Mouse (Mus musculus): ENCODE data around the gene Rasgrp4. TPM values are rescaled to one million over a fixed set of nuclear protein-coding genes. Genes with fewer than 3 reads are reported as not detected.
"Not testable (repeated sequence)": the region's sequence is repeated elsewhere in the genome, so short reads cannot be mapped to it uniquely, and the experiment has no call there.

Rasgrp4 gene
- polyA plus RNA-seq, 1 experiment from 2014 or later: 0.38 TPM

- Histone ChIP-seq H3K9ac (peak overlapping the region; percentile 42), H3K36me3 (peaks cover 17% of the 10 kb centered on the region), H3K9me3 (replicated peaks) (no peaks in the 10 kb centered on the region), H3K27ac (no peak overlapping the region), H3K4me1 (peaks cover 39% of the 10 kb centered on the region), H3K4me2 (peak overlapping the region; percentile 69), H3K4me3 (peak overlapping the region; percentile 54), H3K27me3 (replicated peaks) (peaks cover 93% of the 10 kb centered on the region)
- peak; percentile 49 for ATAC-seq
- WGBS (ENCODE audit: insufficient replicate concordance): 2% methylated on average over 28 of the region's 39 CpGs
Observed at GRCm38 (mm10) chr7:29169231-29170065, 34.8 kb downstream of the Rasgrp4 start.

GRCm38 (mm10) chr7:29170066-29170754 lies 35.6 kb downstream of the Rasgrp4 start, which contains the start of the genes Ggn and Spred3:
TSS of gene Ggn (plus strand) at chr7:29170210.
TSS of gene Spred3 (minus strand) at chr7:29170411.
- H3K4me1 ChIP-seq: peaks cover 39% of the 10 kb centered on the region
- peaks cover 91% of the 10 kb centered on the region for H3K27me3 ChIP-seq (replicated peaks)
- H3K9ac ChIP-seq: peak within 1 kb of the TSS; percentile 42
- under 1% methylated on average over 30 of the region's 30 CpGs for WGBS (ENCODE audit: insufficient replicate concordance)
- 0 out of 2 replicates have a peak within 1 kb of the TSS, but pooled peaks have one; percentile 5 for H3K27ac ChIP-seq
- peak within 1 kb of the TSS; percentile 54 for H3K4me3 ChIP-seq
- H3K4me2 ChIP-seq: peak within 1 kb of the TSS; percentile 69
- no peaks in the 10 kb centered on the region for H3K9me3 ChIP-seq (replicated peaks)
- ATAC-seq: peak; percentile 47
- peaks cover 24% of the 10 kb centered on the region for H3K36me3 ChIP-seq

GRCm38 (mm10) chr7:29170755-29171561 lies 36.3 kb downstream of the Rasgrp4 start:
- peak; percentile 9; the same call in 1 of the 2 replicates for ATAC-seq
- 1% methylated on average over 43 of the region's 43 CpGs for WGBS (ENCODE audit: insufficient replicate concordance)
- Histone ChIP-seq H3K4me1 (peaks cover 39% of the 10 kb centered on the region), H3K9ac (peak overlapping the region; percentile 34), H3K4me3 (peak overlapping the region; percentile 54), H3K9me3 (replicated peaks) (no peaks in the 10 kb centered on the region), H3K36me3 (peaks cover 32% of the 10 kb centered on the region), H3K27ac (no peak overlapping the region), H3K27me3 (replicated peaks) (peaks cover 84% of the 10 kb centered on the region), H3K4me2 (peak overlapping the region; percentile 69)

GRCm38 (mm10) chr7:29171562-29172097 lies 37.0 kb downstream of the Rasgrp4 start:
- H3K4me1 ChIP-seq: peaks cover 39% of the 10 kb centered on the region
- 8% methylated on average over 34 of the region's 34 CpGs for WGBS (ENCODE audit: insufficient replicate concordance)
- peak overlapping the region; percentile 34; the same call in 1 of the 2 replicates for H3K9ac ChIP-seq
- peak overlapping the region; percentile 54 for H3K4me3 ChIP-seq
- peaks cover 78% of the 10 kb centered on the region for H3K27me3 ChIP-seq (replicated peaks)
- H3K4me2 ChIP-seq: peak overlapping the region; percentile 69
- no peaks in the 10 kb centered on the region for H3K9me3 ChIP-seq (replicated peaks)
- no peak overlapping the region for H3K27ac ChIP-seq
- H3K36me3 ChIP-seq: peaks cover 39% of the 10 kb centered on the region
- no peak for ATAC-seq

- peaks cover 39% of the 10 kb centered on the region for H3K4me1 ChIP-seq
- H3K4me2 ChIP-seq: no peak overlapping the region
- no peak overlapping the region for H3K27ac ChIP-seq
- no peak for ATAC-seq
- peaks cover 46% of the 10 kb centered on the region for H3K36me3 ChIP-seq
- 46% methylated on average over 32 of the region's 32 CpGs for WGBS (ENCODE audit: insufficient replicate concordance)
- H3K4me3 ChIP-seq: no peak overlapping the region
- peaks cover 71% of the 10 kb centered on the region for H3K27me3 ChIP-seq (replicated peaks)
- H3K9ac ChIP-seq: no peak overlapping the region
- H3K9me3 ChIP-seq (replicated peaks): no peaks in the 10 kb centered on the region
Observed at GRCm38 (mm10) chr7:29172390-29173016, 37.9 kb downstream of the Rasgrp4 start.

- no peaks in the 10 kb centered on the region for H3K9me3 ChIP-seq (replicated peaks)
- H3K36me3 ChIP-seq: peaks cover 55% of the 10 kb centered on the region
- peaks cover 24% of the 10 kb centered on the region for H3K4me1 ChIP-seq
- no peak overlapping the region for H3K4me3 ChIP-seq
- peak overlapping the region; percentile 88 for H3K4me2 ChIP-seq
- 88% methylated on average over 4 of the region's 4 CpGs for WGBS (ENCODE audit: insufficient replicate concordance)
- ATAC-seq: no peak
- peak overlapping the region; percentile 86; the same call in 1 of the 2 replicates for H3K9ac ChIP-seq
- H3K27me3 ChIP-seq (replicated peaks): peaks cover 15% of the 10 kb centered on the region
- H3K27ac ChIP-seq: no peak overlapping the region
Observed at GRCm38 (mm10) chr7:29178106-29178505, 43.5 kb downstream of the Rasgrp4 start.

- Histone ChIP-seq H3K4me1 (peaks cover 24% of the 10 kb centered on the region), H3K4me3 (peak overlapping the region; percentile 84), H3K9ac (peak overlapping the region; percentile 86), H3K36me3 (peaks cover 43% of the 10 kb centered on the region), H3K27ac (peak overlapping the region; percentile 75), H3K27me3 (replicated peaks) (peaks cover 3% of the 10 kb centered on the region), H3K9me3 (replicated peaks) (no peaks in the 10 kb centered on the region), H3K4me2 (peak overlapping the region; percentile 88)
- no peak for ATAC-seq
- WGBS (ENCODE audit: insufficient replicate concordance): 14% methylated on average over 7 of the region's 7 CpGs
Observed at GRCm38 (mm10) chr7:29179323-29179722, 44.7 kb downstream of the Rasgrp4 start.

GRCm38 (mm10) chr7:29180077-29180853 lies 45.6 kb downstream of the Rasgrp4 start, which contains the start of gene Psmd8:
TSS of gene Psmd8 (minus strand) at chr7:29180701.
- Histone ChIP-seq H3K4me3 (peak within 1 kb of the TSS; percentile 84), H3K27ac (peak within 1 kb of the TSS; percentile 75), H3K36me3 (peaks cover 33% of the 10 kb centered on the region), H3K4me2 (peak within 1 kb of the TSS; percentile 88), H3K27me3 (replicated peaks) (no peaks in the 10 kb centered on the region), H3K9ac (peak within 1 kb of the TSS; percentile 86), H3K4me1 (peaks cover 24% of the 10 kb centered on the region), H3K9me3 (replicated peaks) (no peaks in the 10 kb centered on the region)
- under 1% methylated on average over 62 of the region's 62 CpGs for WGBS (ENCODE audit: insufficient replicate concordance)
- ATAC-seq: peak; percentile 92

GRCm38 (mm10) chr7:29180854-29181236 lies 46.2 kb downstream of the Rasgrp4 start:
- Histone ChIP-seq H3K27ac (no peak overlapping the region), H3K4me1 (peaks cover 24% of the 10 kb centered on the region), H3K9me3 (replicated peaks) (no peaks in the 10 kb centered on the region), H3K27me3 (replicated peaks) (no peaks in the 10 kb centered on the region), H3K4me3 (peak overlapping the region; percentile 84), H3K36me3 (peaks cover 27% of the 10 kb centered on the region), H3K9ac (0 out of 2 replicates have a peak overlapping the region, but pooled peaks have one; percentile 86), H3K4me2 (peak overlapping the region; percentile 88)
- 0 out of 2 replicates have a peak, but pooled peaks have one; percentile 8 for ATAC-seq
- 37% methylated on average over 5 of the region's 5 CpGs for WGBS (ENCODE audit: insufficient replicate concordance)

- not testable (repeated sequence) for H3K9ac ChIP-seq; H3K9me3 ChIP-seq (replicated peaks)
- 77% methylated on average over 4 of the region's 4 CpGs for WGBS (ENCODE audit: insufficient replicate concordance)
Observed at GRCm38 (mm10) chr7:29181323-29181722, 46.7 kb downstream of the Rasgrp4 start.

More at GRCm38 (mm10) chr7:29181323-29181722, 46.7 kb downstream of the Rasgrp4 start:
- not testable (repeated sequence) for ATAC-seq; H3K27me3 ChIP-seq (replicated peaks); H3K4me3 ChIP-seq; H3K27ac ChIP-seq
- Histone ChIP-seq H3K4me1 (peaks cover 24% of the 10 kb centered on the region), H3K4me2 (peak overlapping the region; percentile 88), H3K36me3 (peaks cover 23% of the 10 kb centered on the region)
